Mouse (Mus musculus): Measurements from ENCODE around the gene Cfap77. TPM values are rescaled to one million over a fixed set of nuclear protein-coding genes. Genes with fewer than 3 reads are reported as not detected.

Cfap77 gene
- total RNA-seq, 1 experiment from 2014 or later = 0.76 TPM

- DNase-seq = no peak
Measured at GRCm38 (mm10) chr2:28930571-28930970, 124.3 kb downstream of the Cfap77 start.

GRCm38 (mm10) chr2:28923912-28924311, 131.0 kb downstream of the Cfap77 start:
- DNase-seq = peak; percentile 84

- DNase-seq = no peak
Measured at GRCm38 (mm10) chr2:28919001-28919400, 135.9 kb downstream of the Cfap77 start.

GRCm38 (mm10) chr2:28917518-28918361, 137.1 kb downstream of the Cfap77 start:
- peak; percentile 12 for DNase-seq

GRCm38 (mm10) chr2:28917156-28917517, 137.7 kb downstream of the Cfap77 start:
- no peak for DNase-seq

- no peak for DNase-seq
Measured at GRCm38 (mm10) chr2:28916513-28916865, 138.4 kb downstream of the Cfap77 start, which contains the start of gene Barhl1. Gene Barhl1 (minus strand): TSS chr2:28916668.

- DNase-seq = peak; percentile 76
Measured at GRCm38 (mm10) chr2:28915768-28916512, 138.9 kb downstream of the Cfap77 start.

- no peak for DNase-seq
Measured at GRCm38 (mm10) chr2:28915104-28915738, 139.6 kb downstream of the Cfap77 start.

- no peak for DNase-seq
Measured at GRCm38 (mm10) chr2:28914121-28914520, 140.7 kb downstream of the Cfap77 start.

GRCm38 (mm10) chr2:28912961-28913360, 141.9 kb downstream of the Cfap77 start:
- no peak for DNase-seq

- DNase-seq = no peak
Measured at GRCm38 (mm10) chr2:28912039-28912700, 142.7 kb downstream of the Cfap77 start.

- no peak for DNase-seq
Measured at GRCm38 (mm10) chr2:28911331-28912038, 143.4 kb downstream of the Cfap77 start.

- no peak for DNase-seq
Measured at GRCm38 (mm10) chr2:28910877-28911276, 144.0 kb downstream of the Cfap77 start.

GRCm38 (mm10) chr2:28909818-28910710, 144.8 kb downstream of the Cfap77 start:
- no peak for DNase-seq

- DNase-seq = no peak
Measured at GRCm38 (mm10) chr2:28909186-28909817, 145.6 kb downstream of the Cfap77 start.

GRCm38 (mm10) chr2:28908389-28909153, 146.3 kb downstream of the Cfap77 start:
- peak; percentile 44 for DNase-seq

- no peak for DNase-seq
Measured at GRCm38 (mm10) chr2:28907691-28908388, 147.0 kb downstream of the Cfap77 start.

GRCm38 (mm10) chr2:28905561-28905960, 149.3 kb downstream of the Cfap77 start:
- DNase-seq = peak; percentile 20

- peak; percentile 17 for DNase-seq
Measured at GRCm38 (mm10) chr2:28904786-28905185, 150.1 kb downstream of the Cfap77 start.

Measured in adrenal gland, postnatal 25 days (tissue).